Mouse (Mus musculus) frontal cortex, postnatal 36 days (tissue): ENCODE data around the gene C1ql4.

ENCODE experiments used
- DNase-seq, 2 experiments: peaks; one replicate each; pipeline ENCODE4 v3.0.0; 2022; ENCODE audit warnings: low spot score in 2 of 2

C1ql4 gene

GRCm38 (mm10) chr15:99087253-99088075 is at the start of gene C1ql4:
TSS of gene C1ql4 (minus strand) at chr15:99087817.
- no peak for DNase-seq

DNA sequence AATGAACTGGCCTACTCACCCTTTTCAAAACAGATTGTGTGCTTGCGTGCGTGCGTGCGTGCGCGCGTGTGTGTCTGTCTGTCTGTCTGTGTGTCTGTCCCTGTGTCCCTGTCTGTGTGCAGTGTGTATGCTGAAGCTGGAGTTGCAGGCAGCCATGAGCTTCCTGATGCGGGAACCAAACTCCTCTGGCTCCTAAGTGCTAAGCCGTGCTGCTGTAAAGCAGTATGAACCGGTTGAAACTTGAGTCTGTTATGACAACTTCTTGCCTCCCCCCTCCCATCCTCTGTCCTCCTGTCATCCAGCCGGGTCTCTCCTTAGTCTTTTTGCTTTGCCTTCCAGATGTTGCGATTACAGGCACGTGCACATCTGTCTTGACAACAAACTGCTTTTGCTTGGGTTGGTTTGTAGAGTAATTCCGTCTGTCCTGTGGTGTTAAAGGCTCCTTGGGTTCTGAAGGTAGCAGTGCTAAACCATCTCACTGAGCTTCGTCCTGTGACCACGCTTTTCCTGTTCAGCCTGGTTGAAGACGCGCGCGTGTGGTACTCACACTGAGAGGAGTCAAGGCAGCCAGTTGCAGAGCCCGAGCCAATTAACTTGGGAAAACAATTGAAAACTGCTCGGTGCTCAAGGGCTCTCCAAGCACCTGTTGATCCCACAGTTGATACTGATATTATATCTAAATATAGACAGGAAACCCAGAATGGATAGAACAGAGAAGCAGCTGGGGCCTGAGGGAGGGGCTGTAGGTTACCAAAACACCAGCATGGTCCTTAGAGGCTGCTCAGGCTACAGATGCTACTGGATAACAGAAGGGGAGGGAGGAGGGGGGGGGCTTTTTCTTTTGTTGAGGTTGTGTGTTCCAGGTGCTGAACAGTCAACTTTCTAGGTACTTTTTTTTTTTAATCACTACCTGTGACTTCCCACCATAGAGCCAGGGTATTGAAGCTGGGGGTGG is 42.6 kb upstream of the C1ql4 start:
- DNase-seq = no peak

GRCm38 (mm10) chr15:99129441-99129840 is 41.8 kb upstream of the C1ql4 start:
- no peak for DNase-seq

DNA sequence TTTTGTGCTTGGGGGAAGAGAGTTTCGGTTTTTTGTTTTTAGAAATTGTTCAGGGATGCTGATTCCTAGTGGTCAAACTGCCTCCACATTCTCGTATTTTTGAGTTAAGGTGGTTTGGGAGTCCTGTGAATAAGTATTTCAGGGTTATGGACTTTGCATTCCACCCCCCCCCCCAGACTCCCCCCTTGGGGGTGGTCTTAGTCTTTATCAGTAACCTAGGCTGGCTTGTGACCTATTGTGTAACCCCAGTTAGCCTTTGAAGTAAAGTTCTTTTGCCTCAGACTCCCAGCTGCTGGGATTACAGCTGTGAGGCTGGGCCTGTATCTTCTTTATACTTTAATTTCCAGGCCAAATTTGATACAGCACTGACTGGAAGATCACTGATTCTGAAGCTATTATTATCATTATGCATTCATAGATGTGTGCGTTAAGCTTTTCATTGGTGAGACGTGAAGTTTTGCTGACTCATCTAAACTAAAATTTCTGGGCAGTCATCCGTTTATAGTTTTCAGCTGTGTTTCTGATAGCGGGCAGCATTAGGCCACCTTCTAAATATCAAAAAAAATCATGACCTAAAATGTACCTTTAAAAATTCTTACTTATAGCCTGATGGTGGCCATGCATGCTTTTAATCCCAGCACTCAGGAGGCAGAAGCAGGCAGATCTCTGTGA is 40.4 kb upstream of the C1ql4 start:
- no peak for DNase-seq

GRCm38 (mm10) chr15:99126816-99127365 is 39.3 kb upstream of the C1ql4 start:
- peak; percentile 5 to 11 for DNase-seq

DNA sequence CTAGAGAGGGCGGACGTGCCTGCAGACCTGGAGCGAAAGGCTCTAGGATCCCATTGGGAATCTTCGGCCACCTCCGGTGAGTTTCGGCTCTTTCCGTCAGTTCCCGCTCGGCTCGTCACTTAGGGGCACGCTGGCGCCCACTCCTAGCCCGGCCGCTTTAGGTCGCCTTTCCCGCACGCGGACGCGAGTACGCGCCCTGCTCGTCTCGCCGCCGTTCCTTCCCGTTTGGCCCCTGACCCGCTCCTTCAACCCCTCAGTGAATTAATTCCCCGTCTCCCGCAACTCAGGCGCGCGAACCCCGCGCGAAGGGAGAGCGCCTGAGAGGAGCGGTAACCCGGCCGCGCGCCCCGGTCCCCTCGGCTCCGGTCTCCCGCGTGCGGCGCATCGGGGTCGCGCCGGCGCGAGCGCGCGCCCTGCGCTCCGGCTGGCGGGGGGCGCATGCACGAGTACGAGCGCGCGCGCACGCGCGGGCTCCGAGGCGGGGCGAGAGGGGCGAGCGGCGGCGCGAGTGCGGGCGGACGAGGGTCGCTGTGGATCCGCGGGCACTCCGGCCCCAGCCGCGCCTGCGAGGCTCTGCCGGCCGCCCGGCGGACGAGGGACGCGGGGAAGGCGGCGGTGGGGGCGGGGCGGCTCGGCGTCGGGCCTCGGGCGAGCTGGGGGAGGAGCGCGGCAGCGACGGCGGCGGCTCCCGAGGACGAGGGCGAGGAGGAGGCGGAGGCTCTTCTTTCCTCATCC is 38.6 kb upstream of the C1ql4 start:
- DNase-seq = peak; percentile 92 to 93

- no peak for DNase-seq
Observed at GRCm38 (mm10) chr15:99125711-99126080, 38.1 kb upstream of the C1ql4 start, which contains the start of gene Spats2. TSS of gene Spats2 (plus strand) at chr15:99125916.

DNA sequence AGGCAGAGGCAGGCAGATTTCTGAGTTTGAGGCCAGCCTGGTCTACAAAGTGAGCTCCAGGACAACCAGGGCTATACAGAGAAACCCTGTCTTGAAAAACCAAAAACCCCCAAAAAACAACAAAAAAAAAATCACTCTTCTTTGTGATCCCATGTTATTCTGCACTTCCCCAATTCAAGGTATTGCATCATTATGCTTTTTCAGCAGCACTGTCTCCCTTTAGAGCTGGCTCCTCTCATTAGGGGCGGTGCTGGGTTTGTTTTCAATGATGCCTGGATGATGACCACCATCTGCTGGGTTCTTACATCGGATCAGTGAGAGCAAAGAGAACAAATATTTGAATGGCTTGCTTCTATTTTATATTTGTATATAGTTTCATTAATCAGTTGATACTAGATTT is 35.0 kb upstream of the C1ql4 start:
- DNase-seq = no peak

DNA sequence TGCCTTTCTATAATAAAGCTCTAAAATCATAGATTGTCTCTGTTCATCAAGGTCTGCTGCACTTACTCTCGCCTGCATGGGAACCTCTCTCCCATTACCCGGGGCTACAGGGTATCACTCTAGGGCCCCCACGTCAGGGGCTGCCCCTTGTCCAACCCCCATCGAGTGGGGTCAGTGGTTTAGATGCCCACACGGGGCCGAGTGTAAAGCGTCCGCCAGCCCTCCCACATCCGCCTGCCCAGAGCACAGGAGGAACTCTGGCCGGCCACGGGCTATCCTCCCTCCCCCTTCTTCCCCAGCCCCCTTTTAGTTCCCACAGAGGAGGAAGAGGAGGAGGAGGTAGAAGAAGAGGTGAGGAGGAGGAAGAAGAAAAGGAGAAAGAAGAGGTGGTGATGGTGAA is 33.2 kb upstream of the C1ql4 start:
- DNase-seq = no peak

DNA sequence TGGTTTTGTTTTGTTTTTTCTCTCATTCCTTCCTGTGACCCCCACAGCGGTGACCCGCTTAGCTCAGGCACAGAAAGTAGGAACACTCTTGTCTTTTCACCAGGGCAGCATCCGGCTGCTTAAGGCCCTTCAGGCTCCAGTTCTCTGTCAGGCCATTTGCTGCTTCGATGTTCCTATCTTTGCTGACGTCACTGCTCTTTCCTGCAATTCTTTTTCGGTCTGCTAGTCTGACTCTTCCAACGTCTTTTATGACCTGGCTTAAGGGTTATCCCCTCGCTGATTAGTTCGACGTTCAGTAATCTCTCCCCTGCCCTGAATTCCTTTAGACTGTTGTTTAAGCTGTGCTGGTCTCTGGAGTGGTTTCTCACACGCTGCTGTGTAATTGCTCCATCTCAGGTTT is 28.9 kb upstream of the C1ql4 start:
- no peak for DNase-seq

DNA sequence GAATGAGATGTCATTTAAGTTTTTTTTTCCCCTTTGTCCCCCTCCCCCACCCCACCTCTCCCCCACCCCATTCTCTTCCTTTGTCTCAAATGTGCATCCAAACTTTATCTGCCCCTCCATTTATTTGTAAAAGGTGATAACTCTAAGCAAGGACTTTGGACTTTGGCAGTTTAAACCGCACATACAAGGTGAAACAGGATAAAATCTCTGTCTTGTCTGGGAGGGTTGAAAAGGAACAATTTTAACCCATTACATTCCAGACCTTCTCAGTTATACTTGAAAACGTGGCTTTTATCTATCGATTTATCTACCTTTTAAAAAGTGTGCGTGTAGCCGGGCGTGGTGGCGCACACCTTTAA is 27.4 kb upstream of the C1ql4 start:
- DNase-seq = no peak

DNA sequence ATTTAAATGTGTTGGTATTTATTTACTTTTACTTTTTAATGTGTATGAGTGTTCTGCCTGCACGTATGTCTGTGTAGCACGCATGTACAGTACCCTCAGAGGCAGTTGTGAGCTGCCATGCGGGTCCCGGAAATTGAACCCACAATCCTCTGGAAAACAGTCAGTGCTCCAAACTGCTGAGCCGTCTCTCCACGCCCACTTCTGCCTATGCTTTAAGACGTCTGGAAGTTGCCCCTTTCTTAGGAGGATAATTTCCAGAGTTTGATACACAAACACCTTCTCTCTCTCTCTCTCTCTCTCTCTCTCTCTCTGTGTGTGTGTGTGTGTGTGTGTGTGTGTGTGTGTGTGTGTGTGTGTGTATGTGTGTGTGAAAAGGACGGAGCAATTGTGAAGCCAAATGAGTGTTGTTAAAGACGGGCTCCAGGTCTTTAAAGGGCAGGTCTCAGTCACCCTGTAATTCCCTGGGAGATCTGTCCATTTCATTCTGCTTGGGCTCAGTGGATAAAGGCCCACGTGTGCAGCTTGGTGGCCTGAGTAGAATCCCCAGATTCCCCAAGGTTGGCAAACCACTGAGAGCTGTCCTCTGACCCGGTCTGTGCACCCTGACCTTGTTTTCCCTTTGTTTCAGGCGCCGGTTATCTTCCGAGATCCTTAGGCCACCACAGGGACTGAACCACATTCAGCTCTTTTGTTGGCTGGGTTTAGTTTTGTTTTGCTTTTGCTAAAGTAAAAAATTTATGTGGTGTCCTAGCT is 26.9 kb upstream of the C1ql4 start:
- no peak for DNase-seq

GRCm38 (mm10) chr15:99113396-99113975 is 25.9 kb upstream of the C1ql4 start:
- DNase-seq = no peak

DNA sequence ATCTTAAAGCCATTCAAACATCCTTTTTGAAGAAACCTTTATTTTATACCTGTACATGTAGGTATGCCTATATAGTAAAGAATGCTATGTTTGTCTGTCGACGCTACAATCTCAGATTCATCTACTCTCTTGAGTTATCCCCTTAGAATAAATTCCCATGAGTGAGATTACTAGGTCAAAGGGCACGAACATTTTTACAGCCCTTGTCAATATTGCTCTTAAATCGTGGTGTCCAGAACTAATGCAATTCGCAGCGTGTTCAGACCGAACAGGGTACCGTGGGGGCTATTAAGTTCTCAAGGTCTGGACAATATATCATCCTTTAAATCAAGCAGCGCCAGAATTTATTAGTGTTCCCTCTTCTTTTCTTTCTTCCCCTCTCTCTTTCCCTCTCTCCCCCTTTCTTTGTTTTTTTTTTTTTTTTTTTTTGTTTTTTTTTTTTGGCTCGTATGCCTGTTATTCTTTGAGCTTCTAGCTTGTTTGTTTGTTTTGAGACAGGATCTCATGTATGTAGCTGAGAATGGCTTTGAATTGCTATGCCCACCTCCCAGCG is 25.3 kb upstream of the C1ql4 start:
- DNase-seq = no peak

DNA sequence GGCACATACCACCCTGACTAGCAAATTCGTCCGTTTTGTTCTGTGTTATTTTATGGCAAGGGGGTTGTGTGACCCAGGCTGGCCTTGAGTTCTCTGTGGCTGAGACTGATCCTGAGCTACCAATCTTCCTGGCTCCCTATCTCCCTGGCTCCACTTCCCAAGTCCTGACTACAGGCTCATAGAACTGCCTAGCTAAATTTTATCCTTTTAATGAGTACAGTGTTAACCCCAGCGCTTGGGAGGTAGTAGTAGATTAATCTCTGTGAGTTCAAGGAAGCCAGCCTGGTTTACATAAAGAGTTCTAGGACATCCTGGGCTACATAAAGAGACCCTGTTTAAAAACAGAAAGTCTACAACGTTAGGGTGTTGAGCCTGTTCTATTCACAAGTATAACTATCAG is 24.2 kb upstream of the C1ql4 start:
- no peak for DNase-seq

GRCm38 (mm10) chr15:99111139-99111538 is 23.5 kb upstream of the C1ql4 start:
- no peak for DNase-seq

DNA sequence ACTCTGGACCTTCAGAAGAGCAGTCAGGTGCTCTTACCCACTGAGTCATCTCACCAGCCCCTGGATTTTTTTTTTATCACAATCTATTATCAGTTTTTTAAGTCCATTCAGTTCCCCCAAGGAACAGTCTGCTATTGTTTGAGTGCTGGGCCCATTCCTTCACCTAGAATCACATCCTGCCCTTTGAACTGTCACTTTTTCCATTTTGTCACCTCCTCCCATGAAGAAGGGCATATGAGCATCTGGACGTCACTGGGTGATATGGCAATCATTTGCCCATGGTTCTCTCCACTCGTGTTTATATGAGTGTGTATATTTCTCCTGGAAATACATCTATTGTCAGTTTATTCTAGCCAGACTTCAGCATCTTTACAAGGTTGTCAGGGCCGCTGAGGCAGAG is 20.2 kb upstream of the C1ql4 start:
- no peak for DNase-seq

DNA sequence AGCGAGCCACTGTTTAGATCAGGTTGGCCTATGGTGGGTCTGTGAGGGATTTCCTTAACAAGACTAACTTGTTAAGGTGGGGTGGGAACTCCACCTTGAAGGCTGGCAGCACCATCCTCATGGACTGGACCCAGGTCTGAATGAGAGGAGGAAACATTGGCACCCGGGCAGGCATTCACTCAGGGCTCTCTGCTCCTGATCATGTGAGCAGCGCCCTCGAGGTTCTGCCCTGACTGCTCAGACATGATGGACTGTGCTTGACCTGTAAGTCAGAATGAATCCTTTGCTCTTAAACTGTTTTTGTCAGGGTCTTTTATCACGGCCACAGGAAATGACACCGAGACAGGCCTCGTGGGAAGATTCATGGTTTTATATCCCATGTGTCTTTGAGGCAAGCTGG is 17.6 kb upstream of the C1ql4 start:
- DNase-seq = no peak

- no peak for DNase-seq
Observed at GRCm38 (mm10) chr15:99099984-99100383, 12.4 kb upstream of the C1ql4 start.

- no peak for DNase-seq
Observed at GRCm38 (mm10) chr15:99099139-99099556, 11.5 kb upstream of the C1ql4 start.
